Mouse (Mus musculus) cerebellum, postnatal 10 days (tissue): Measurements from ENCODE around the gene Gm48551.

Experiments
- DNase-seq, 2 experiments: peaks; one replicate each; pipeline ENCODE4 v3.0.0; 2021; ENCODE audit warnings: mixed read lengths in 2 of 2

Gene Gm48551

GRCm38 (mm10) chr10:81383802-81384604 lies at the start of gene Gm48551, which contains the start of gene Dohh:
Gene Gm48551, plus strand, starts transcription at chr10:81384466.
Gene Dohh, plus strand, starts transcription at chr10:81384428.
- peak; percentile 100 for DNase-seq

DNA sequence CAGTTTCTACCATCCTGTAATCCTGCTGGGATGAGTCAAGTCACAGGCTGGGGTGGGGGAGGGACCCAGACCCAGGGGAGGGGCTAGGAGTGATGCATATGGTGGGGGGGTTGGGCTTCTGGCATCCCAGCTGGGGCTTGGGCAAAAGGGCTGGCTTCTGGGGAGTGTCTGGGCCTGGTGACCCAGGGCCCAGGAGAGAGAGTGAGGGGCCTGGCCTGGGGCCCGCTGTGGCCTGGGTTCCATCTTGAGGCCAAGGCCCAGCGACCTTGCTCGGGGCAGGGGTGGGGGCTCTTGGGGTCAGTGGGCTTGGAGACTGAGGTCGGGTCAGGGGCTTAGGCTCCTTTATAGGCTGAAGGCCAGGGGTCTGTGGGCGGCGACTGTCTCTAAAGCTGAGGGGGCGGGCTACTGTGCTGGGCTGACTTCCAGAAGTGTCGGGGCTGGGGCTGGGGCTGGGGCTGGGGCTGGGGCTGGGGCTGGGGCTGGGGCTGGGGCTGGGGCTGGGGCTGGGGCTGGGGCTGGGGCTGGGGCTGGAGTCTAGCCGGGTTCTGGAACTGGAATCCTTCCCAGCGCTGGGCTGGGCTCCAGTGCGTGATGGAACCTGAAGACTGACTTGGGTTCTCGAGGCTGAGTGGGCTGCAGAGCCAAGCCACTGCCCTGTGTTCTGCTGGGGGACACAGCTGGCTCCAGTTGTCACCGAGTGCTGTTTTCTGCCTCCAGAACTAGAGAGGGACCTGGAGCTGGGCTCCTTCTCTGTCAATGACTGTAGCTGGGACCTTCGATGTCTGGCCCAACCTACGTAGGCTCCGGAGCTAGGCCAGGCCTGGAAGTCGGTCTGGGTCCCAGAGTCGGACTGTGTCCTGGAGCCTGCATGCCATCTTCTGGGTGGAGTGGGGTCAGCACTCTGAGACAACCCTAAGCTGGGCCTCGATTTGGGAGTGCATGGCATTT lies 48.6 kb upstream of the Gm48551 start:
- DNase-seq = peak; percentile 66 to 78

DNA sequence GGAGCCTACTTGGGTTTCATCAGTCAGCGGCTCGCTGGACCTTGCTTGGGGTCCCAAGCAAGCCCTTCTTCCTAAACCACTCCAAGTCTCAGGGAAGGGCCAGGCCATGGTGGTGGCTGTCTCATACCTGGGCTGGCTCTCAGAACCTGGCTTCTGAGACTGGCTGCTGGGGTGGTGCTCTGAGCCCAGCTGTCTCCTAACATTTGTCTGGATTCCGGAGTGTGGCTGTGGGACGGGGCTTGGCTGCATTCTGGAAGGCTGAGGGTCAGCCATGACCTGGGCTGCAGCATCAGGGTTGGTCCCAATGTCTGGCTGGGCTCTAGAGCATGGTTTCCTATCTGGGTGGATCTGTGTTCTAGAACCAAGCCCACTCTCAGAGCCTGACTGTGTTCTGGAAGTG lies 47.7 kb upstream of the Gm48551 start:
- DNase-seq = no peak

- DNase-seq = no peak
Measured at GRCm38 (mm10) chr10:81340551-81341332, 43.5 kb upstream of the Gm48551 start.

- DNase-seq = peak; percentile 87
Measured at GRCm38 (mm10) chr10:81341333-81341949, 42.8 kb upstream of the Gm48551 start.

GRCm38 (mm10) chr10:81342686-81343505 lies 41.4 kb upstream of the Gm48551 start, which contains the start of gene Gipc3:
Gene Gipc3, minus strand, starts transcription at chr10:81343266.
- no peak for DNase-seq

GRCm38 (mm10) chr10:81344421-81345161 lies 39.7 kb upstream of the Gm48551 start:
- peak; percentile 42 to 59 for DNase-seq

DNA sequence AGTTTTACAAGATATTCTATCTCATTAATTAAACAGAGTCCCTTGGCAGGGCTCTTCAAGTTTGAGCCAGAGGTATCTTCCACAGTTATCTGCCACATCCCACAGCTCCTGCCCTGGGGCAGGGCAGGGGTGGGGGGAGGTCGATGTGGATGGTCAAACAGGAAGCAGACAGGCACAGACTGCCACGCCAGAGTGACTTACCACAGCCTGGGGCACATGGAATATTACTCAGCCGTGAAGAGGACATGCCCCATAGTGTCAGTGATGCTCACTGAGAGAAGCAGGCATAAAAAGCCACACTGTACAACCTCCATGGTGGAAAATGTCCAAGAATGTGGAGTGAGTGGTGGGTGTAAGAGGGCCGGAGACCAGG lies 39.1 kb upstream of the Gm48551 start:
- no peak for DNase-seq

DNA sequence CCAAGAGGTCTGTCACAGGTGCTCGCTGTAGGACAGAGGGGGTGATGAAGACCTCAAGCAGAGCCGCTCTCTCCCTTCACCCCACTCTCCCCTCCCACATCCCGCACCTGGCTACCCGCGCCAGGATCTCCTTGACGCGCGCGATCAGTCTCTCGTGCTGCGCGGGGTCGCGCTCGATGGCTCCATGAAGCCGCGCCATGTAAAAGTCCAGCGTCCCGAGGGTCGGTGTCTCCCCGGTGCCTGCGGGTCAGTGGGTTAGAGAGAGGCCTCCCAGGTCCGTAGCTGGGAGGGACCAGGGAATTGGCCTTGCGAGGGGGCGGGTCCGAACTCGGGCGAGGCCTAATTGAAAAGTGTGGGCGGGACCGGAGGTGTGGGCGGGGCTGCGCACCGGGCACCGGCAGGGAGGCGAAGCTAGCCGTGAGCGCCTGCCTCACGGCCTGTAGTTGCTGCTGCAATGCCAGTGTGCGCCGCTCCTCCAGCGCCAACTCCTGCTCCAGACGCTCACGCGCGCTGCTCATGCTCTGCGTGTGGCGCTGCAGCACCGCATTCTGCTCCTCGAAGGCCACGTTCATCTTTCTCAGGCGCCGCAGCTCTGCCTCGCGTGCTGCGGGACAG lies 37.7 kb upstream of the Gm48551 start:
- DNase-seq = peak; percentile 52 to 54

DNA sequence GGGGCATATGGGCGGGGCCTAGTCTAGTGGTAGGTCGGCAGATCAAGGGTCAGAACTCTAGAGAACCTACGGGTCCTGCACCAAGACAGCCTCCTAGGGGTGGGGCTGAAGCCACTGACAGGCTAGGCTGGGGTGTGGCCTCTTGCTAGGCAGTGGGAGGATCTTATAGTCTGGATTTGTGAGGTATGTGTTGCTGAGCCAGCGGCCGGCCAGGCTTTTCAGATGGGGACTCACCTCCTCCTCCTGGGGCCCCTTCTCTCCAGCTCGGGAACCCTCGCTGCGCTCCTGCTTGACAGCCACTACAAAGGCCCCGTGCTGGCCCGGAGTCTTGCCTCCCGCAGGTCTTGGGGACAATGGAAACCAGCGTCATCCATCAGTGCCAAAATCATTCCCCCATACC lies 35.1 kb upstream of the Gm48551 start:
- DNase-seq = no peak

DNA sequence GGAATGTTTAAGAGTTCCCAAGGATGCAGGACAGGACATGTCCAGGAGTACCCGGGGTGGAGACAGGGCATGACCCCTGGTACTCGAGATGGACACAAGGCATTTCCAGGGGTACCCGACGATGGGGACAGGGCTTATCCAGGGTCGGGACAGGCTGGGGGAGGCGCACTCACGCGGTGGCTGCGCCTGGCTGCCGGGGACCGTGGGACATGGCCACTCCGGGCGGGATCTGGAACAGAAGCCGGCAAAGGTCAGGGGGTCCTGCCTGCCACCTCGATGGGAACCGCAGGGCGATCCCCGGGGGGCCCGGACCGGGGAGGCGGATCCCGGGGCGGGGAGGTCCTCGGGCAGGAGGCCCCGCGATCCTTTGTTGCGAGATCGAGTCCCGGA lies 34.3 kb upstream of the Gm48551 start:
- no peak for DNase-seq

- peak; percentile 99 to 100 for DNase-seq
Measured at GRCm38 (mm10) chr10:81350351-81351063, 33.8 kb upstream of the Gm48551 start, which contains the start of gene Hmg20b. Gene Hmg20b, minus strand, starts transcription at chr10:81350480.

GRCm38 (mm10) chr10:81351678-81352291 lies 32.5 kb upstream of the Gm48551 start:
- DNase-seq = no peak

DNA sequence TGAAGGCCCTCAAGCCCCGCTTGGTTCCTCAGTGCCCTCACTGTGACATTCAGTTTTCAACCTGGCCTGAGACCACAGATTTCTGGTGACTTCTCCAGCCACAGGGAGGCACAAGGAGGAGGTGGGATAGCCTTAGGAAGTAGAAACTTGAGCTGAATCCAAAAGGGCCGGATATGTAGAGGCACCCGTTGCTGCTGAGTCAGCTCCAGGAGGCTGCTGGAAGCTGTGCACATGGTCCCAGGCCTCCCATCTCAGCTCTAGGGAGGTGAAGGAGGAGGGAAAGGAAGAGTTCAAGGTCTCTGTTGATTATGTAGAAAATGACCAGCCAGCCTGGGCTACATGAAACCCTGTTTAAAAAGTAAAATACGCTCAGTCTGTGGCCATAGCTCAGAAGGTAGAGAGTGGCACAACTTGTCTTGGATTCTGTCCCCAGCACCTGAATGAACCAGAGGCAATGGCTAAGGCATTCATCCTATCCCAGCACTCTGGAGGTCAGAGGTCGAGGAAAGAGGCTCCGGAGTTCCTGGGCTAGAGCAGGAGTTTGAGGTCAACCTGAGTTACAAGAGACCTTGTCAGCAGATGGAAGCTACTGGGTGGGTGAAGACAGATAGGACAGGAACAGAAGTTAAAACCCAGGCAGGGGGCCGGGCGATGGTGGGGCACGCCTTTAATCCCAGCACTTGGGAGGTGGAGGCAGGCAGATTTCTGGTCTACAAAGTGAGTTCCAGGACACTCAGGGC lies 29.4 kb upstream of the Gm48551 start:
- DNase-seq = no peak

DNA sequence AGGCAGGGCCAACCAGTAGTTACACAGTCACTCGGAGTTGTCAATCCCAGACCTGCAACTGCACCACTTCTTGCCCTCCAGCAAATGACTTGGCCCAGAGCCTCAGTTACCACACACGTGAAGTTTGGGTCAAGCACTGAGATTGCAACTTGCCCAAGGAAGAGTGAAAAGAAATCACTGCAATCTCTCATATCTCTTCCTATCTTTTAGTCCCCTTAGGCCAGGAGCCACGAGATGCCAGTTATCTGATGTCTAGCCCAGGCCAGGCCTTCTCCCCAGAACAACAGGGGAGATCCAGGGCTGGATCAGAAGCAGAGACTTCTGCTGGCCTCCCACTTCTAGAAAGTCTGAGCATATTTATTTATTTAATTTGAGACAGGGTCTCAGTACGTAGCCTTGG lies 28.7 kb upstream of the Gm48551 start:
- DNase-seq = no peak

GRCm38 (mm10) chr10:81356352-81356990 lies 27.8 kb upstream of the Gm48551 start:
- DNase-seq = no peak

GRCm38 (mm10) chr10:81356991-81357844 lies 27.0 kb upstream of the Gm48551 start, which contains the start of gene Mfsd12:
Gene Mfsd12, plus strand, starts transcription at chr10:81357491.
- DNase-seq = peak; percentile 98
